Mouse (Mus musculus) limb, embryonic 10.5 days (tissue): ENCODE data around the gene Tkfc. TPM values are rescaled to one million over a fixed set of nuclear protein-coding genes. Genes with fewer than 3 reads are reported as not detected.
A peak's percentile ranks its signal among the peaks of the same experiment; 100 is the strongest.
"Not testable (repeated sequence)": the region's sequence is repeated elsewhere in the genome, so short reads cannot be mapped to it uniquely, and the experiment has no call there.

ENCODE experiments used
- DNase-seq: peaks from one replicate; pipeline ENCODE4 v3.0.0-alpha.2; 2017; ENCODE audit warnings: low spot score
- H3K27ac ChIP-seq: fragments of 300-500 bp; sonication (generic); 2 replicates; pipeline ENCODE4 v1.5.1; 2016; ENCODE audit warnings: mild to moderate bottlenecking
- H3K27me3 ChIP-seq: fragments of 300-500 bp; sonication (generic); 2 replicates; pipeline ENCODE4 v1.6.1; 2016; ENCODE audit warnings: low read depth, mild to moderate bottlenecking; ENCODE audit not compliant: poor library complexity, severe bottlenecking
- H3K36me3 ChIP-seq: fragments of 300-500 bp; sonication (generic); 2 replicates; pipeline ENCODE4 v1.6.1; 2016; ENCODE audit warnings: mild to moderate bottlenecking, moderate library complexity
- H3K4me1 ChIP-seq: fragments of 300-500 bp; sonication (generic); 2 replicates; pipeline ENCODE4 v1.6.1; 2016
- H3K4me3 ChIP-seq: fragments of 300-500 bp; sonication (generic); 2 replicates; pipeline ENCODE4 v1.5.1; 2016; ENCODE audit warnings: mild to moderate bottlenecking, moderate library complexity
- H3K9me3 ChIP-seq: fragments of 300-500 bp; sonication (generic); replicated peaks from 2 replicates; pipeline ENCODE4 v1.6.1; 2016; ENCODE audit warnings: mild to moderate bottlenecking
- WGBS: fragments of 180-500 bp; shearing (Covaris S2); methylation state at CpG from one replicate; pipeline ENCODE4 v1.1.7; 2016; 5-methylcytosine and 5-hydroxymethylcytosine counted together
- polyA plus RNA-seq: library from polyadenylated mRNA; unstranded; fragments of >200 nt; fragmentation: Nextera tagmentation; extraction: Ambion mirVana; gene quantifications from 2 replicates; pipeline ENCODE4 v1.2.1, GENCODE M21; 2016

Gene Tkfc
- polyA plus RNA-seq, 1 experiment from 2014 or later, result 22.8 TPM

- Histone ChIP-seq H3K27me3 (no peaks in the 10 kb centered on the region), H3K4me1 (peaks cover 14% of the 10 kb centered on the region), H3K27ac (no peak overlapping the region), H3K4me3 (no peak overlapping the region), H3K36me3 (peaks cover 8% of the 10 kb centered on the region), H3K9me3 (no peaks in the 10 kb centered on the region)
- DNase-seq, result no peak
- WGBS, result 86% methylated on average over 3 of the region's 3 CpGs
Measured at GRCm38 (mm10) chr19:10580761-10581160, 24.7 kb downstream of the Tkfc start.

GRCm38 (mm10) chr19:10580102-10580501 lies 25.4 kb downstream of the Tkfc start:
- DNase-seq, result no peak
- no peaks in the 10 kb centered on the region for H3K9me3 ChIP-seq
- no peaks in the 10 kb centered on the region for H3K27me3 ChIP-seq
- no peak overlapping the region for H3K4me3 ChIP-seq
- H3K4me1 ChIP-seq, result peaks cover 14% of the 10 kb centered on the region
- peaks cover 9% of the 10 kb centered on the region for H3K36me3 ChIP-seq
- 83% methylated on average over 3 of the region's 3 CpGs for WGBS
- no peak overlapping the region for H3K27ac ChIP-seq

- peak; percentile 93 for DNase-seq
- peak within 1 kb of the TSS; percentile 67 for H3K4me3 ChIP-seq
- H3K9me3 ChIP-seq, result no peaks in the 10 kb centered on the region
- WGBS, result under 1% methylated on average over 44 of the region's 44 CpGs
- H3K4me1 ChIP-seq, result peaks cover 14% of the 10 kb centered on the region
- no peaks in the 10 kb centered on the region for H3K27me3 ChIP-seq
- peaks cover 34% of the 10 kb centered on the region for H3K36me3 ChIP-seq
- H3K27ac ChIP-seq, result peak within 1 kb of the TSS; percentile 92
Measured at GRCm38 (mm10) chr19:10576690-10577561, 28.5 kb downstream of the Tkfc start, which contains the start of the genes Cyb561a3 and Tmem138. Gene Cyb561a3 (plus strand): TSS chr19:10577172. Gene Tmem138 (minus strand): TSS chr19:10577362.

GRCm38 (mm10) chr19:10569627-10570026 lies 35.8 kb downstream of the Tkfc start:
- H3K27ac ChIP-seq, result no peak overlapping the region
- peaks cover 59% of the 10 kb centered on the region for H3K36me3 ChIP-seq
- WGBS, result 97% methylated on average over 6 of the region's 6 CpGs
- no peaks in the 10 kb centered on the region for H3K9me3 ChIP-seq
- no peaks in the 10 kb centered on the region for H3K4me1 ChIP-seq
- H3K27me3 ChIP-seq, result no peaks in the 10 kb centered on the region
- DNase-seq, result no peak
- H3K4me3 ChIP-seq, result no peak overlapping the region

GRCm38 (mm10) chr19:10565217-10565616 lies 40.2 kb downstream of the Tkfc start:
- 88% methylated on average over 4 of the region's 4 CpGs for WGBS
- Histone ChIP-seq H3K27ac (no peak overlapping the region), H3K36me3 (peaks cover 15% of the 10 kb centered on the region), H3K4me1 (no peaks in the 10 kb centered on the region), H3K27me3 (no peaks in the 10 kb centered on the region), H3K9me3 (no peaks in the 10 kb centered on the region), H3K4me3 (no peak overlapping the region)
- no peak for DNase-seq

- Histone ChIP-seq H3K27ac (no peak overlapping the region), H3K9me3 (no peaks in the 10 kb centered on the region), H3K4me3 (no peak overlapping the region), H3K36me3 (peaks cover 6% of the 10 kb centered on the region; the same call in 1 of the 2 replicates), H3K27me3 (no peaks in the 10 kb centered on the region), H3K4me1 (no peaks in the 10 kb centered on the region)
- 83% methylated on average over 6 of the region's 6 CpGs for WGBS
- DNase-seq, result no peak
Measured at GRCm38 (mm10) chr19:10564278-10564677, 41.2 kb downstream of the Tkfc start.

GRCm38 (mm10) chr19:10562351-10562750 lies 43.1 kb downstream of the Tkfc start:
- no peaks in the 10 kb centered on the region for H3K36me3 ChIP-seq
- H3K4me1 ChIP-seq, result no peaks in the 10 kb centered on the region
- no peaks in the 10 kb centered on the region for H3K27me3 ChIP-seq
- no peak for DNase-seq
- no peak overlapping the region for H3K4me3 ChIP-seq
- 71% methylated on average over 5 of the region's 5 CpGs for WGBS
- H3K27ac ChIP-seq, result no peak overlapping the region
- no peaks in the 10 kb centered on the region for H3K9me3 ChIP-seq

- Histone ChIP-seq H3K36me3 (no peaks in the 10 kb centered on the region), H3K27ac (no peak overlapping the region), H3K4me1 (no peaks in the 10 kb centered on the region), H3K27me3 (no peaks in the 10 kb centered on the region), H3K9me3 (no peaks in the 10 kb centered on the region), H3K4me3 (no peak overlapping the region)
- no peak for DNase-seq
- 63% methylated on average over 6 of the region's 6 CpGs for WGBS
Measured at GRCm38 (mm10) chr19:10561558-10562314, 43.7 kb downstream of the Tkfc start.

GRCm38 (mm10) chr19:10560108-10560507 lies 45.3 kb downstream of the Tkfc start:
- H3K4me1 ChIP-seq, result peaks cover 10% of the 10 kb centered on the region

GRCm38 (mm10) chr19:10557837-10558375 lies 47.5 kb downstream of the Tkfc start:
- H3K27me3 ChIP-seq, H3K4me3 ChIP-seq, H3K9me3 ChIP-seq, H3K27ac ChIP-seq, DNase-seq, H3K36me3 ChIP-seq: not testable (repeated sequence)
- peaks cover 17% of the 10 kb centered on the region for H3K4me1 ChIP-seq
- WGBS, result 72% methylated on average over 4 of the region's 4 CpGs

More at GRCm38 (mm10) chr19:10560108-10560507, 45.3 kb downstream of the Tkfc start:
- no peak for DNase-seq
- H3K4me3 ChIP-seq, result no peak overlapping the region
- WGBS, result 35% methylated on average over 5 of the region's 5 CpGs
- no peaks in the 10 kb centered on the region for H3K27me3 ChIP-seq
- no peaks in the 10 kb centered on the region for H3K36me3 ChIP-seq
- no peaks in the 10 kb centered on the region for H3K9me3 ChIP-seq
- H3K27ac ChIP-seq, result no peak overlapping the region

- no peaks in the 10 kb centered on the region for H3K27me3 ChIP-seq
- H3K36me3 ChIP-seq, result peaks cover 14% of the 10 kb centered on the region
- 87% methylated on average over 2 of the region's 2 CpGs for WGBS
Measured at GRCm38 (mm10) chr19:10557430-10557829, 48.0 kb downstream of the Tkfc start.

GRCm38 (mm10) chr19:10557001-10557400 lies 48.5 kb downstream of the Tkfc start:
- no peak overlapping the region for H3K27ac ChIP-seq
- H3K4me1 ChIP-seq, result peaks cover 17% of the 10 kb centered on the region
- WGBS, result 81% methylated on average over 2 of the region's 2 CpGs
- H3K27me3 ChIP-seq, result no peaks in the 10 kb centered on the region
- no peaks in the 10 kb centered on the region for H3K9me3 ChIP-seq
- no peak overlapping the region for H3K4me3 ChIP-seq
- DNase-seq, result no peak
- H3K36me3 ChIP-seq, result peaks cover 18% of the 10 kb centered on the region

More at GRCm38 (mm10) chr19:10557430-10557829, 48.0 kb downstream of the Tkfc start:
- no peak for DNase-seq
- Histone ChIP-seq H3K4me1 (peaks cover 17% of the 10 kb centered on the region), H3K4me3 (no peak overlapping the region), H3K27ac (no peak overlapping the region), H3K9me3 (no peaks in the 10 kb centered on the region)
